Mouse (Mus musculus) kidney, embryonic 16.5 days (tissue): ENCODE measurements around the gene Nat8f4. TPM values are rescaled to one million over a fixed set of nuclear protein-coding genes. Genes with fewer than 3 reads are reported as not detected.
A peak's percentile ranks its signal among the peaks of the same experiment; 100 is the strongest.
"Not testable (repeated sequence)": the region's sequence is repeated elsewhere in the genome, so short reads cannot be mapped to it uniquely, and the experiment has no call there.

Source experiments
- ATAC-seq: fragments of 200-750 bp; cut with Nextera tagmentation; 2 replicates; pipeline ENCODE4 v1.8.0; 2017; ENCODE audit warnings: moderate TSS enrichment; ENCODE audit not compliant: low FRiP score, low TSS enrichment
- H3K27ac ChIP-seq: fragments of 300-500 bp; sonication (generic); 2 replicates; pipeline ENCODE4 v1.5.1; 2014; ENCODE audit warnings: low read length
- H3K27me3 ChIP-seq: fragments of 300-500 bp; sonication (generic); 2 replicates; pipeline ENCODE4 v1.6.1; 2014; ENCODE audit warnings: low read length, control low read depth, mixed read lengths; ENCODE audit not compliant: insufficient read depth
- H3K36me3 ChIP-seq: fragments of 300-500 bp; sonication (generic); 2 replicates; pipeline ENCODE4 v1.6.1; 2014; ENCODE audit warnings: low read length, control low read depth, mixed read lengths; ENCODE audit not compliant: insufficient read depth
- H3K4me1 ChIP-seq: fragments of 300-500 bp; sonication (generic); 2 replicates; pipeline ENCODE4 v1.6.1; 2014; ENCODE audit warnings: low read length, control low read depth, mixed read lengths; ENCODE audit not compliant: insufficient read depth
- H3K4me2 ChIP-seq: fragments of 300-500 bp; sonication (generic); replicated peaks from 2 replicates; pipeline ENCODE4 v1.6.1; 2014; ENCODE audit warnings: low read depth, low read length
- H3K4me3 ChIP-seq: fragments of 300-500 bp; sonication (generic); 2 replicates; pipeline ENCODE4 v1.5.1; 2014; ENCODE audit warnings: mild to moderate bottlenecking, low read length
- H3K9ac ChIP-seq: fragments of 300-500 bp; sonication (generic); replicated peaks from 2 replicates; pipeline ENCODE4 v1.6.1; 2014; ENCODE audit warnings: low read length
- H3K9me3 ChIP-seq: fragments of 300-500 bp; sonication (generic); 2 replicates; pipeline ENCODE4 v1.6.1; 2016; ENCODE audit warnings: low read length, control low read depth
- WGBS: fragments of 180-500 bp; shearing (Covaris S2); extraction: QIAGEN DNeasy Blood & Tissue Kit; methylation state at CpG from one replicate; pipeline ENCODE4 v1.1.7; 2014; 5-methylcytosine and 5-hydroxymethylcytosine counted together
- polyA plus RNA-seq: library from polyadenylated mRNA; unstranded; fragments of >200 nt; fragmentation: Nextera tagmentation; extraction: Ambion mirVana; gene quantifications from 2 replicates; pipeline ENCODE4 v1.2.1, GENCODE M21; 2015

The Nat8f4 gene
- polyA plus RNA-seq, 1 experiment from 2014 or later, result 8.6 TPM

DNA sequence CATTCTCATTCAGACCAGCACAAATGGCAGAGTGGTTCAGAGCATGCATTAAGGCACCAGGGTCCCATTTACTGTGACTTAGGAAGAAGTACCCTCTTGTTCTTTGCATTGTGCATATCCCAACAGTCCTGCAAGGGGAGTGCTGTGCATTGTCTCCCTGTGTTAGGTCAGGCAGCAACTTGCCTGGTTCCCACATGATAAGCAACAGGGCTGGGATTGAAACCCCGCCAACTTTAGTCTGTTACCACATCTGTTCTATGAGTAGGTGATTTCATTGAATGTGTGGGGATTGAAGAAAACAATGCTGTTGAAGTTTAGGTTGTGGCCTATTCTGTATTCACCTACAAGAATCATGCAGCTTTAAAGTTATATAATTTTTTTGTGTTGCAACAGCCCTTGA lies 22.0 kb upstream of the Nat8f4 start:
- no peak overlapping the region for H3K9ac ChIP-seq
- no peak for ATAC-seq
- H3K9me3 ChIP-seq, result no peaks in the 10 kb centered on the region
- no peaks in the 10 kb centered on the region for H3K4me1 ChIP-seq
- H3K36me3 ChIP-seq, result peaks cover 57% of the 10 kb centered on the region
- peak overlapping the region; percentile 31; the same call in 1 of the 2 replicates for H3K27ac ChIP-seq
- H3K27me3 ChIP-seq, result no peaks in the 10 kb centered on the region
- no peak overlapping the region for H3K4me3 ChIP-seq
- H3K4me2 ChIP-seq, result no peak overlapping the region
- 96% methylated on average over 1 of the region's 1 CpGs for WGBS

- Histone ChIP-seq H3K36me3 (peaks cover 42% of the 10 kb centered on the region), H3K4me3 (no peak overlapping the region), H3K9ac (no peak overlapping the region), H3K27me3 (no peaks in the 10 kb centered on the region), H3K9me3 (no peaks in the 10 kb centered on the region), H3K4me2 (no peak overlapping the region), H3K27ac (no peak overlapping the region), H3K4me1 (no peaks in the 10 kb centered on the region)
- 93% methylated on average over 1 of the region's 1 CpGs for WGBS
- ATAC-seq, result no peak
Observed at GRCm38 (mm10) chr6:85923643-85924042, 19.0 kb upstream of the Nat8f4 start.

GRCm38 (mm10) chr6:85919401-85919800 lies 14.7 kb upstream of the Nat8f4 start:
- no peak for ATAC-seq
- H3K9me3 ChIP-seq, result no peaks in the 10 kb centered on the region
- no peak overlapping the region for H3K4me3 ChIP-seq
- H3K27me3 ChIP-seq, result no peaks in the 10 kb centered on the region
- H3K4me2 ChIP-seq, result no peak overlapping the region
- peaks cover 9% of the 10 kb centered on the region for H3K4me1 ChIP-seq
- WGBS, result 82% methylated on average over 4 of the region's 4 CpGs
- peak overlapping the region; percentile 61; the same call in 1 of the 2 replicates for H3K27ac ChIP-seq
- H3K9ac ChIP-seq, result no peak overlapping the region
- H3K36me3 ChIP-seq, result peaks cover 8% of the 10 kb centered on the region; the same call in 1 of the 2 replicates

DNA sequence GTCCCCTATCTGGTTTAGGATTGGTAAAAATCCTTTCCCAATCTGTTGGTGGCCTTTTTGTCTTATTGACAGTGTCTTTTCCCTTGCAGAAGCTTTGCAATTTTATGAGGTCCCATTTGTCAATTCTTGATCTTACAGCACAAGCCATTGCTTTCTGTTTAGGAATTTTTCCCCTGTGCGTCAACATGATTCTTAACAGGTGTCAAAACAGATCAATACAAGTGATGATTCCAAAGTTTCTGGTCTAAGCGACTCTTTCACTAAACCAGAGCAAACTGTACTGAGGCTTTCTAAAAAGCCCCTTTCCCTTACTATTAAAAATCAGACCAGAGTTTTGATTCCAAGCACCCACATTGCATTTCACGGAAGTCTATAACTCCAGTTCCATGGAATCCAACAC lies 13.7 kb upstream of the Nat8f4 start:
- not testable (repeated sequence) for H3K9ac ChIP-seq, H3K4me3 ChIP-seq, ATAC-seq, H3K27me3 ChIP-seq, H3K9me3 ChIP-seq, H3K36me3 ChIP-seq, H3K27ac ChIP-seq, H3K4me1 ChIP-seq, H3K4me2 ChIP-seq
- over 99% methylated on average over 3 of the region's 3 CpGs for WGBS

DNA sequence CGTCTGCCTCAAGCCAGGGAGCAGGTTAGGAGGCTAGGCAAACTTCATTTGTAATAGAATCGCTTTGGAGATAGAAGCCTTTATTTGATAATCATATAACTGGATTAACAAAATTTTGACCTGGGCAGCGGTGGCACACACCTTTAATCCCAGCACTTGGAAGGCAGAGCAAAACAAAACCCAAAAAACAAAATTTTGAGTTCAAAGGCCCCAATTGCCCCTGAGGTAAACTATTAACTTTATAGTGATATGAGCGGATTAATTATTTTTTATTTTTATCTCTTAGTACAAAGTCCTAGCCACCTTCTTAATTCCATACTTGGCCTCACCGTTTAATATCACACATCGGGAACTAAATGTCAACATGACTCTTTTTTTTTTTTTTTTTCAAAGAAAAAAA lies 11.9 kb upstream of the Nat8f4 start:
- Histone ChIP-seq H3K4me2 (peak overlapping the region; percentile 68), H3K4me1 (peaks cover 9% of the 10 kb centered on the region), H3K27me3 (no peaks in the 10 kb centered on the region), H3K4me3 (peak overlapping the region; percentile 53), H3K27ac (peak overlapping the region; percentile 82), H3K9ac (peak overlapping the region; percentile 80), H3K36me3 (peaks cover under 1% of the 10 kb centered on the region; the same call in 1 of the 2 replicates), H3K9me3 (no peaks in the 10 kb centered on the region)
- no peak for ATAC-seq
- WGBS, result 86% methylated on average over 6 of the region's 6 CpGs

- Histone ChIP-seq H3K4me2 (peak within 1 kb of the TSS; percentile 68), H3K27ac (peak within 1 kb of the TSS; percentile 82), H3K4me3 (peak within 1 kb of the TSS; percentile 53), H3K9ac (peak within 1 kb of the TSS; percentile 80)
- not testable (repeated sequence) for H3K4me1 ChIP-seq, H3K27me3 ChIP-seq, H3K9me3 ChIP-seq, H3K36me3 ChIP-seq
- under 1% methylated on average over 54 of the region's 61 CpGs for WGBS
- peak; percentile 97 for ATAC-seq
Observed at GRCm38 (mm10) chr6:85915539-85916513, 11.1 kb upstream of the Nat8f4 start, which contains the start of gene Nat8f1. Gene Nat8f1, minus strand, starts transcription at chr6:85915687.

GRCm38 (mm10) chr6:85915141-85915538 lies 10.5 kb upstream of the Nat8f4 start:
- Histone ChIP-seq H3K36me3 (no peaks in the 10 kb centered on the region), H3K27me3 (no peaks in the 10 kb centered on the region), H3K4me3 (peak overlapping the region; percentile 53), H3K9ac (peak overlapping the region; percentile 80), H3K4me1 (peaks cover 9% of the 10 kb centered on the region), H3K9me3 (no peaks in the 10 kb centered on the region), H3K4me2 (peak overlapping the region; percentile 68), H3K27ac (peak overlapping the region; percentile 82)
- WGBS, result 5% methylated on average over 11 of the region's 11 CpGs
- ATAC-seq, result no peak

- Histone ChIP-seq H3K27ac (no peak within 1 kb of the TSS), H3K4me1 (peaks cover 8% of the 10 kb centered on the region), H3K9me3 (no peaks in the 10 kb centered on the region), H3K27me3 (no peaks in the 10 kb centered on the region), H3K4me2 (no peak within 1 kb of the TSS), H3K9ac (no peak within 1 kb of the TSS), H3K36me3 (no peaks in the 10 kb centered on the region), H3K4me3 (no peak within 1 kb of the TSS)
- WGBS, result 87% methylated on average over 3 of the region's 3 CpGs
- ATAC-seq, result no peak
Observed at GRCm38 (mm10) chr6:85911587-85911986, 6.9 kb upstream of the Nat8f4 start, which contains the start of gene Tprkb. Gene Tprkb, plus strand, starts transcription at chr6:85911865.

GRCm38 (mm10) chr6:85909704-85910103 lies 5.0 kb upstream of the Nat8f4 start:
- no peak for ATAC-seq
- Histone ChIP-seq H3K36me3 (no peaks in the 10 kb centered on the region), H3K4me2 (no peak overlapping the region), H3K4me3 (no peak overlapping the region), H3K9ac (no peak overlapping the region), H3K9me3 (no peaks in the 10 kb centered on the region), H3K27me3 (no peaks in the 10 kb centered on the region), H3K27ac (no peak overlapping the region), H3K4me1 (peaks cover 2% of the 10 kb centered on the region; the same call in 1 of the 2 replicates)
- WGBS, result 97% methylated on average over 1 of the region's 1 CpGs

DNA sequence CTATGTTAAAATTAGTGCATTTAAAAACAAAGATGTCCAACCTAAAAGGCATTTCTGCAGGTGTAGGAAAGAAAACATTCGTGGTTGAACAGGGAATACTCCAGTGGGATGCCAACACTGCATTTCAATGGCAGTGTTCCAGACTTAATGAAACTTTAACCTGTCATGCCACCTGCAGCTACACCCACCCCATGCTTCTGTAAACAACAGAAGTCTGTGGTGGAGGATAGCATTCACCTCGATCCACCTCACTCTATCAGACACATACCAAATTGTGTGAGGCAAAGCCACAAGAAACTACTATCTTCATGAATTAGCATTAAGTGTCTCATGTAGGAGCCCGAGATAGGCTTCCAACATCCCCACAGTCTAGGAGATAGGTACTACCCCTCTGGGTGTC lies 3.7 kb upstream of the Nat8f4 start:
- Histone ChIP-seq H3K4me1 (no peaks in the 10 kb centered on the region), H3K4me2 (no peak overlapping the region), H3K9ac (no peak overlapping the region), H3K27ac (no peak overlapping the region), H3K9me3 (no peaks in the 10 kb centered on the region), H3K36me3 (no peaks in the 10 kb centered on the region), H3K4me3 (no peak overlapping the region), H3K27me3 (no peaks in the 10 kb centered on the region)
- no peak for ATAC-seq
- 67% methylated on average over 3 of the region's 3 CpGs for WGBS
